Mouse (Mus musculus) ES-Bruce4 (cell line): Measurements from ENCODE around the gene Rpl9-ps6.

ENCODE experiments used
- EP300 ChIP-seq: IDR thresholded peaks from 2 replicates; pipeline ENCODE4 v1.6.1; 2011; ENCODE audit warnings: low read depth, low read length; ENCODE audit not compliant: insufficient read depth
- POLR2A ChIP-seq: IDR thresholded peaks from one replicate; pipeline ENCODE4 v1.8.1; 2011; ENCODE audit warnings: low read length; ENCODE audit not compliant: insufficient read depth

GRCm38 (mm10) chr19:32441568-32441967, 24.8 kb downstream of the Rpl9-ps6 start:
- TF ChIP-seq POLR2A, result no peak
- no peak for TF ChIP-seq EP300
